14 mouse cellular contexts compared by ENCODE assay signal in the genomic region with DNA sequence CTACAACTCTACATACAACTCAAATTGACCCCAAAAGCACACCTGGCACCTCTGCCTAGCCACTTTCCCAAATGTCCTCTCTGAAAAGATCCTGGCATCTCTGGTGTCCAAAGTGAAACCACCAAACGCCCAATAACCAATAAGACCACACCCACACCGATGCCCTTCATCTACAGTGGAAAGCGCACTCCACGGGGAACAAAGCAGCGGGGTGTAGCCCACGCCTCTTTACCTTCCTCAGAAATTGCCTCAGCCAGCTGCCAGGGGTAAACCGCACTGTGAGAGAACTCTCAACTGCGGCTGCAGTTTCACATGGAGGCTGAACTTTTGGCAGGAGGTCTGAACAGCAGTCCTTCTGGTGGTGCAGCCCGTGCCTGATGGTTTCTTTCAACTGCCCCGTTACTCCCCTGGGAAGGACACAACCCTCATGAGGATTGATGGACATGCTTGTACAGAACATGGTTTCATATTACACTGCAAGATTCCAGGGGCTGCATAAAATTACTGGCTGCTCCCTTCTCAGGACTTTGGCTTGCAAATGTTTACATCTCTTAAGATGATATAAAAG. TPM values are rescaled to one million over a fixed set of nuclear protein-coding genes. Genes with fewer than 3 reads are reported as not detected.
DNase-seq lines count a peak whose midpoint lies in the region; ATAC-seq and TF ChIP-seq lines count a peak whose summit lies in the region.
"Had no signal": no experiment of that assay in that cellular context is flagged by ENCODE, and none has a peak within 500 bp of the region (broad histone marks: within the 10 kb centered on the region; RNA-seq: fewer than 3 reads in every experiment).

No protein-coding gene starts in this region.

- H3K4me2 ChIP-seq in neural tube, embryonic 11.5 days (ENCODE audit: low read depth): no peak overlapping the region
- no peak overlapping the region for H3K4me2 ChIP-seq in neural tube, embryonic 15.5 days
- no peak overlapping the region for H3K4me2 ChIP-seq in hindbrain, postnatal 0 days (ENCODE audit: low read depth, low read length)
- H3K4me2 ChIP-seq: limb, embryonic 12.5 days had no signal

- no peaks in the 10 kb centered on the region for H3K27me3 ChIP-seq in kidney, adult 2 months (replicated peaks; ENCODE audit: control insufficient read depth, insufficient read depth, low read length)
- no peaks in the 10 kb centered on the region for H3K27me3 ChIP-seq in neural tube, embryonic 11.5 days (ENCODE audit: control insufficient read depth, insufficient read depth, low read length)
- no peaks in the 10 kb centered on the region for H3K27me3 ChIP-seq in neural tube, embryonic 15.5 days (replicated peaks)
- H3K27me3 ChIP-seq in hindbrain, postnatal 0 days (ENCODE audit: insufficient read depth, low read length): no peaks in the 10 kb centered on the region
- H3K27me3 ChIP-seq: limb, embryonic 12.5 days had no signal

- peak; percentile 59 for DNase-seq in adrenal gland, postnatal 10 days
- DNase-seq in adrenal gland, adult 2 months: no peak
- DNase-seq in kidney, adult 2 months: peak; percentile 31
- DNase-seq in kidney, adult 11 months: no peak
- DNase-seq in neural tube, embryonic 11.5 days (ENCODE audit: low spot score): peak; percentile 21
- peak; percentile 30 for DNase-seq in skeletal muscle tissue, adult 2 months (ENCODE audit: low read depth, low spot score)
- no peak for DNase-seq in hindbrain, postnatal 0 days (ENCODE audit: low spot score)
- DNase-seq: cerebellum, adult 11 months had no signal

- H3K9me3 ChIP-seq in neural tube, embryonic 11.5 days (ENCODE audit: control insufficient read depth, low read length): no peaks in the 10 kb centered on the region
- H3K9me3 ChIP-seq in neural tube, embryonic 15.5 days (replicated peaks): no peaks in the 10 kb centered on the region
- H3K9me3 ChIP-seq in hindbrain, postnatal 0 days (ENCODE audit: low read length): no peaks in the 10 kb centered on the region
- H3K9me3 ChIP-seq: limb, embryonic 12.5 days had no signal

- H3K27ac ChIP-seq in kidney, adult 2 months (ENCODE audit: insufficient read depth, low read depth, low read length): no peak overlapping the region
- H3K27ac ChIP-seq in neural tube, embryonic 11.5 days (ENCODE audit: low read depth, low read length): no peak overlapping the region
- no peak overlapping the region for H3K27ac ChIP-seq in neural tube, embryonic 15.5 days (replicated peaks)
- H3K27ac ChIP-seq in hindbrain, postnatal 0 days: no peak overlapping the region
- H3K27ac ChIP-seq: limb, embryonic 12.5 days had no signal

- H3K9ac ChIP-seq in neural tube, embryonic 11.5 days (ENCODE audit: low read length): no peak overlapping the region
- H3K9ac ChIP-seq in neural tube, embryonic 15.5 days (replicated peaks): no peak overlapping the region
- H3K9ac ChIP-seq in hindbrain, postnatal 0 days (replicated peaks; ENCODE audit: low read length): no peak overlapping the region
- H3K9ac ChIP-seq: limb, embryonic 12.5 days had no signal

- 57% methylated on average over 10 of the region's 10 CpGs for WGBS in kidney, adult 2 months
- 75% methylated on average over 10 of the region's 10 CpGs for WGBS in neural tube, embryonic 11.5 days
- WGBS in neural tube, embryonic 15.5 days: 67% methylated on average over 10 of the region's 10 CpGs
- 63% methylated on average over 10 of the region's 10 CpGs for WGBS in hindbrain, postnatal 0 days

- no peak for ATAC-seq in neural tube, embryonic 11.5 days (ENCODE audit: insufficient read depth, low FRiP score, low TSS enrichment)
- no peak for ATAC-seq in neural tube, embryonic 15.5 days (ENCODE audit: low FRiP score)
- no peak for ATAC-seq in hindbrain, postnatal 0 days

- no peak overlapping the region for H3K4me3 ChIP-seq in kidney, adult 2 months (ENCODE audit: insufficient read depth, low read depth, low read length)
- H3K4me3 ChIP-seq in neural tube, embryonic 11.5 days (ENCODE audit: low read depth, low read length): no peak overlapping the region
- no peak overlapping the region for H3K4me3 ChIP-seq in neural tube, embryonic 15.5 days (replicated peaks)
- H3K4me3 ChIP-seq in hindbrain, postnatal 0 days (ENCODE audit: low read length): no peak overlapping the region
- H3K4me3 ChIP-seq: limb, embryonic 12.5 days had no signal

- H3K4me1 ChIP-seq in kidney, adult 2 months (ENCODE audit: control insufficient read depth, insufficient read depth, low read length): peaks cover 15% of the 10 kb centered on the region
- no peaks in the 10 kb centered on the region for H3K4me1 ChIP-seq in neural tube, embryonic 11.5 days (ENCODE audit: control insufficient read depth, insufficient read depth, low read length)
- peaks cover 38% of the 10 kb centered on the region for H3K4me1 ChIP-seq in neural tube, embryonic 15.5 days
- no peaks in the 10 kb centered on the region for H3K4me1 ChIP-seq in hindbrain, postnatal 0 days (ENCODE audit: insufficient read depth, low read length)

- TF ChIP-seq POLR2A in kidney, adult 2 months (IDR thresholded peaks at IDR 0.05; ENCODE audit: low read depth, low read length): no peak

- no peak for TF ChIP-seq CTCF in kidney, adult 2 months (conservative IDR thresholded peaks at IDR 0.05; ENCODE audit: insufficient read depth, insufficient read length, low read depth, low read length)
- TF ChIP-seq CTCF in hindbrain, postnatal 0 days (IDR thresholded peaks at IDR 0.05; ENCODE audit: low read depth): no peak

- H3K36me3 ChIP-seq in kidney, adult 2 months (ENCODE audit: control insufficient read depth, insufficient read depth, low read length): no peaks in the 10 kb centered on the region
- H3K36me3 ChIP-seq in neural tube, embryonic 11.5 days (ENCODE audit: control insufficient read depth, insufficient read depth, low read length): peaks cover 4% of the 10 kb centered on the region; the same call in 1 of the 2 replicates
- H3K36me3 ChIP-seq in neural tube, embryonic 15.5 days: peaks cover 49% of the 10 kb centered on the region
- peaks cover 31% of the 10 kb centered on the region; the same call in 1 of the 2 replicates for H3K36me3 ChIP-seq in hindbrain, postnatal 0 days (ENCODE audit: insufficient read depth, low read length)

RNA-seq across cellular contexts. Expression of a gene that starts 35.0 kb away (rescaled TPM):
- not detected for total RNA-seq in adrenal gland, postnatal 10 days (2021)
- not detected for total RNA-seq in adrenal gland, adult 2 months (2021)
- polyA plus RNA-seq in adrenal gland, adult 2 months (2012; rRNA removed): 0.25 and 0.29 TPM in 2 replicates
- 0.56 and 0.64 TPM in 2 replicates for polyA plus RNA-seq in kidney, adult 2 months (2012; rRNA removed)
- not detected in 2 replicates for polyA plus RNA-seq in neural tube, embryonic 11.5 days (2014; fragmentation: Nextera tagmentation; extraction: Ambion mirVana)
- not detected in 2 replicates for polyA plus RNA-seq in neural tube, embryonic 15.5 days (2015; fragmentation: Nextera tagmentation; extraction: Ambion mirVana)
- total RNA-seq in hindbrain, postnatal 0 days (2014; rRNA removed): not detected in 2 replicates
- not detected in 2 replicates for polyA plus RNA-seq in hindbrain, postnatal 0 days (2015; fragmentation: Nextera tagmentation; extraction: Ambion mirVana)
- total RNA-seq: adrenal gland, postnatal 36 days; hematopoietic stem cell, adult 5-6 weeks; layer of hippocampus, adult 18-20 months; MEL had no signal
- polyA plus RNA-seq: limb, embryonic 12.5 days had no signal

RNA-seq across cellular contexts. Expression of a gene that starts 43.6 kb away (rescaled TPM):
- 10 to 100 TPM; 76.8 to 85.6 TPM for total RNA-seq in adrenal gland, postnatal 10 days (2021)
- 100 to 1,000 TPM in 1 of 2 experiments, 10 to 100 TPM in 1; 52.0 to 120 TPM for total RNA-seq in adrenal gland, adult 2 months (2021)
- polyA plus RNA-seq in adrenal gland, adult 2 months (2012; rRNA removed): 233 and 404 TPM in 2 replicates
- 55.0 and 56.1 TPM in 2 replicates for polyA plus RNA-seq in kidney, adult 2 months (2012; rRNA removed)
- polyA plus RNA-seq in neural tube, embryonic 11.5 days (2014; fragmentation: Nextera tagmentation; extraction: Ambion mirVana): 72.8 and 78.4 TPM in 2 replicates
- 141 and 152 TPM in 2 replicates for polyA plus RNA-seq in neural tube, embryonic 15.5 days (2015; fragmentation: Nextera tagmentation; extraction: Ambion mirVana)
- 120 and 127 TPM in 2 replicates for total RNA-seq in hindbrain, postnatal 0 days (2014; rRNA removed)
- 105 and 110 TPM in 2 replicates for polyA plus RNA-seq in hindbrain, postnatal 0 days (2015; fragmentation: Nextera tagmentation; extraction: Ambion mirVana)

Comparison
In these comparisons a context has a peak if more than half of its experiments do, and no peak if none do; other contexts are left out.
1. DNase-seq: peak in adrenal gland, postnatal 10 days (single experiment), kidney, adult 2 months (single experiment), neural tube, embryonic 11.5 days (single experiment) and skeletal muscle tissue, adult 2 months (single experiment); none in adrenal gland, adult 2 months (single experiment), kidney, adult 11 months (single experiment) and hindbrain, postnatal 0 days (single experiment).